Mouse (Mus musculus): ENCODE measurements around the gene Cdh13.

The Cdh13 gene

GRCm38 (mm10) chr8:119127841-119128240 lies 844.3 kb downstream of the Cdh13 start:
- DNase-seq: no peak

- no peak for DNase-seq
Observed at GRCm38 (mm10) chr8:119128266-119128665, 844.7 kb downstream of the Cdh13 start.

GRCm38 (mm10) chr8:119156454-119156921 lies 873.0 kb downstream of the Cdh13 start:
- no peak for DNase-seq

GRCm38 (mm10) chr8:119158628-119159027 lies 875.1 kb downstream of the Cdh13 start:
- DNase-seq: no peak

GRCm38 (mm10) chr8:119159794-119160193 lies 876.3 kb downstream of the Cdh13 start:
- peak; percentile 42 for DNase-seq

- DNase-seq: peak; percentile 51
Observed at GRCm38 (mm10) chr8:119164076-119164475, 880.5 kb downstream of the Cdh13 start.

- DNase-seq: peak; percentile 36
Observed at GRCm38 (mm10) chr8:119177226-119177935, 893.8 kb downstream of the Cdh13 start.

- peak; percentile 30 for DNase-seq
Observed at GRCm38 (mm10) chr8:119180626-119181025, 897.1 kb downstream of the Cdh13 start.

GRCm38 (mm10) chr8:119195695-119196094 lies 912.2 kb downstream of the Cdh13 start:
- DNase-seq: peak; percentile 45

- DNase-seq: peak; percentile 30
Observed at GRCm38 (mm10) chr8:119196486-119197150, 913.1 kb downstream of the Cdh13 start.

- no peak for DNase-seq
Observed at GRCm38 (mm10) chr8:119208567-119208966, 925.0 kb downstream of the Cdh13 start.

GRCm38 (mm10) chr8:119224547-119224946 lies 941.0 kb downstream of the Cdh13 start:
- peak; percentile 36 for DNase-seq

GRCm38 (mm10) chr8:119245181-119245580 lies 961.6 kb downstream of the Cdh13 start:
- DNase-seq: no peak

- DNase-seq: no peak
Observed at GRCm38 (mm10) chr8:119245641-119246040, 962.1 kb downstream of the Cdh13 start.

GRCm38 (mm10) chr8:119254358-119254757 lies 970.8 kb downstream of the Cdh13 start:
- no peak for DNase-seq

- peak; percentile 29 for DNase-seq
Observed at GRCm38 (mm10) chr8:119258642-119259041, 975.1 kb downstream of the Cdh13 start.

GRCm38 (mm10) chr8:119263750-119264149 lies 980.2 kb downstream of the Cdh13 start:
- peak; percentile 19 for DNase-seq

- no peak for DNase-seq
Observed at GRCm38 (mm10) chr8:119266304-119266703, 982.8 kb downstream of the Cdh13 start.

- DNase-seq: no peak
Observed at GRCm38 (mm10) chr8:119269576-119269975, 986.0 kb downstream of the Cdh13 start.

GRCm38 (mm10) chr8:119270371-119270770 lies 986.8 kb downstream of the Cdh13 start:
- DNase-seq: no peak

GRCm38 (mm10) chr8:119272891-119273290 lies 989.4 kb downstream of the Cdh13 start:
- no peak for DNase-seq

GRCm38 (mm10) chr8:119275442-119275841 lies 991.9 kb downstream of the Cdh13 start:
- DNase-seq: no peak

GRCm38 (mm10) chr8:119277047-119277451 lies 993.5 kb downstream of the Cdh13 start:
- no peak for DNase-seq

GRCm38 (mm10) chr8:119281761-119282160 lies 998.2 kb downstream of the Cdh13 start:
- no peak for DNase-seq
